Mouse (Mus musculus): ENCODE measurements around the gene Macrod2. TPM values are rescaled to one million over a fixed set of nuclear protein-coding genes. Genes with fewer than 3 reads are reported as not detected.

Gene Macrod2
- polyA plus RNA-seq, 1 experiment from 2014 or later: 90.5 TPM

- no peaks in the 10 kb centered on the region for H3K9me3 ChIP-seq
- H3K4me1 ChIP-seq: no peaks in the 10 kb centered on the region
- H3K4me3 ChIP-seq: no peak overlapping the region
- H3K27me3 ChIP-seq (replicated peaks): no peaks in the 10 kb centered on the region
- H3K4me2 ChIP-seq: no peak overlapping the region
- no peaks in the 10 kb centered on the region for H3K36me3 ChIP-seq (replicated peaks)
- ATAC-seq (replicated peaks): no peak
- no peak overlapping the region for H3K9ac ChIP-seq
- 87% methylated on average over 3 of the region's 3 CpGs for WGBS
- H3K27ac ChIP-seq: no peak overlapping the region
These were observed 774.5 kb downstream of the Macrod2 start for GRCm38 (mm10) chr2:141169586-141169985.

- 85% methylated on average over 1 of the region's 1 CpGs for WGBS
- Histone ChIP-seq H3K36me3 (replicated peaks) (no peaks in the 10 kb centered on the region), H3K27ac (no peak overlapping the region), H3K4me1 (no peaks in the 10 kb centered on the region), H3K9me3 (no peaks in the 10 kb centered on the region), H3K4me2 (no peak overlapping the region), H3K4me3 (no peak overlapping the region), H3K27me3 (replicated peaks) (no peaks in the 10 kb centered on the region), H3K9ac (no peak overlapping the region)
- ATAC-seq (replicated peaks): no peak
These were observed 778.1 kb downstream of the Macrod2 start for GRCm38 (mm10) chr2:141173167-141173566.

- H3K4me2 ChIP-seq: no peak overlapping the region
- no peaks in the 10 kb centered on the region for H3K9me3 ChIP-seq
- WGBS: 93% methylated on average over 3 of the region's 3 CpGs
- no peaks in the 10 kb centered on the region for H3K4me1 ChIP-seq
- ATAC-seq (replicated peaks): no peak
- no peaks in the 10 kb centered on the region for H3K27me3 ChIP-seq (replicated peaks)
- H3K36me3 ChIP-seq (replicated peaks): no peaks in the 10 kb centered on the region
- H3K4me3 ChIP-seq: no peak overlapping the region
- H3K9ac ChIP-seq: no peak overlapping the region
- no peak overlapping the region for H3K27ac ChIP-seq
These were observed 778.5 kb downstream of the Macrod2 start for GRCm38 (mm10) chr2:141173607-141174006.

- ATAC-seq (replicated peaks): 0 out of 2 replicates have a peak, but pooled peaks have one; percentile 37
These were observed 785.5 kb downstream of the Macrod2 start for GRCm38 (mm10) chr2:141180656-141181055.

GRCm38 (mm10) chr2:141182034-141182759, 787.1 kb downstream of the Macrod2 start:
- Histone ChIP-seq H3K4me2 (no peak overlapping the region), H3K36me3 (replicated peaks) (no peaks in the 10 kb centered on the region), H3K27ac (peak overlapping the region; percentile 24; the same call in 1 of the 2 replicates), H3K9ac (no peak overlapping the region), H3K27me3 (replicated peaks) (no peaks in the 10 kb centered on the region), H3K9me3 (no peaks in the 10 kb centered on the region), H3K4me3 (no peak overlapping the region), H3K4me1 (no peaks in the 10 kb centered on the region)
- 33% methylated on average over 5 of the region's 5 CpGs for WGBS
- peak; percentile 80 for ATAC-seq (replicated peaks)

More at GRCm38 (mm10) chr2:141180656-141181055, 785.5 kb downstream of the Macrod2 start:
- Histone ChIP-seq H3K27me3 (replicated peaks) (no peaks in the 10 kb centered on the region), H3K9ac (no peak overlapping the region), H3K4me3 (no peak overlapping the region), H3K27ac (no peak overlapping the region), H3K9me3 (no peaks in the 10 kb centered on the region), H3K4me1 (no peaks in the 10 kb centered on the region), H3K4me2 (no peak overlapping the region), H3K36me3 (replicated peaks) (no peaks in the 10 kb centered on the region)
- 51% methylated on average over 1 of the region's 1 CpGs for WGBS

GRCm38 (mm10) chr2:141194476-141194875, 799.4 kb downstream of the Macrod2 start:
- no peak for ATAC-seq (replicated peaks)

GRCm38 (mm10) chr2:141200481-141200880, 805.4 kb downstream of the Macrod2 start:
- H3K27me3 ChIP-seq (replicated peaks): no peaks in the 10 kb centered on the region
- H3K36me3 ChIP-seq (replicated peaks): no peaks in the 10 kb centered on the region
- no peak overlapping the region for H3K4me2 ChIP-seq
- 60% methylated on average over 4 of the region's 4 CpGs for WGBS
- no peak overlapping the region for H3K27ac ChIP-seq
- H3K9me3 ChIP-seq: no peaks in the 10 kb centered on the region
- H3K9ac ChIP-seq: no peak overlapping the region
- no peak for ATAC-seq (replicated peaks)
- H3K4me3 ChIP-seq: no peak overlapping the region
- 0 out of 2 replicates have a peak, but pooled peaks cover 7% of the 10 kb centered on the region for H3K4me1 ChIP-seq

More at GRCm38 (mm10) chr2:141194476-141194875, 799.4 kb downstream of the Macrod2 start:
- Histone ChIP-seq H3K4me1 (no peaks in the 10 kb centered on the region), H3K9ac (no peak overlapping the region), H3K4me2 (no peak overlapping the region), H3K9me3 (no peaks in the 10 kb centered on the region), H3K36me3 (replicated peaks) (no peaks in the 10 kb centered on the region), H3K27me3 (replicated peaks) (no peaks in the 10 kb centered on the region), H3K27ac (no peak overlapping the region), H3K4me3 (no peak overlapping the region)

GRCm38 (mm10) chr2:141201303-141202014, 806.4 kb downstream of the Macrod2 start:
- H3K9me3 ChIP-seq: no peaks in the 10 kb centered on the region
- no peak overlapping the region for H3K9ac ChIP-seq
- ATAC-seq (replicated peaks): peak; percentile 66; the same call in 1 of the 2 replicates
- H3K36me3 ChIP-seq (replicated peaks): no peaks in the 10 kb centered on the region
- H3K4me2 ChIP-seq: no peak overlapping the region
- no peaks in the 10 kb centered on the region for H3K27me3 ChIP-seq (replicated peaks)
- no peak overlapping the region for H3K27ac ChIP-seq
- no peak overlapping the region for H3K4me3 ChIP-seq
- H3K4me1 ChIP-seq: 0 out of 2 replicates have a peak, but pooled peaks cover 7% of the 10 kb centered on the region
- WGBS: 33% methylated on average over 2 of the region's 2 CpGs

- H3K4me1 ChIP-seq: 0 out of 2 replicates have a peak, but pooled peaks cover 7% of the 10 kb centered on the region
- H3K27me3 ChIP-seq (replicated peaks): no peaks in the 10 kb centered on the region
- no peak for ATAC-seq (replicated peaks)
- no peaks in the 10 kb centered on the region for H3K36me3 ChIP-seq (replicated peaks)
- no peak overlapping the region for H3K4me3 ChIP-seq
- no peaks in the 10 kb centered on the region for H3K9me3 ChIP-seq
- 78% methylated on average over 1 of the region's 1 CpGs for WGBS
- no peak overlapping the region for H3K9ac ChIP-seq
- H3K27ac ChIP-seq: no peak overlapping the region
- H3K4me2 ChIP-seq: no peak overlapping the region
These were observed 806.9 kb downstream of the Macrod2 start for GRCm38 (mm10) chr2:141202015-141202364.

GRCm38 (mm10) chr2:141211346-141211745, 816.2 kb downstream of the Macrod2 start:
- no peak overlapping the region for H3K4me2 ChIP-seq
- no peaks in the 10 kb centered on the region for H3K4me1 ChIP-seq
- no peak overlapping the region for H3K9ac ChIP-seq
- no peaks in the 10 kb centered on the region for H3K36me3 ChIP-seq (replicated peaks)
- ATAC-seq (replicated peaks): no peak
- H3K9me3 ChIP-seq: no peaks in the 10 kb centered on the region
- H3K27ac ChIP-seq: no peak overlapping the region
- H3K27me3 ChIP-seq (replicated peaks): no peaks in the 10 kb centered on the region
- no peak overlapping the region for H3K4me3 ChIP-seq
- WGBS: 94% methylated on average over 5 of the region's 5 CpGs

GRCm38 (mm10) chr2:141212291-141212690, 817.2 kb downstream of the Macrod2 start:
- no peaks in the 10 kb centered on the region for H3K27me3 ChIP-seq (replicated peaks)
- no peak overlapping the region for H3K27ac ChIP-seq
- H3K36me3 ChIP-seq (replicated peaks): no peaks in the 10 kb centered on the region
- WGBS: 88% methylated on average over 2 of the region's 2 CpGs
- H3K4me2 ChIP-seq: no peak overlapping the region
- no peak overlapping the region for H3K4me3 ChIP-seq
- ATAC-seq (replicated peaks): no peak
- H3K9me3 ChIP-seq: no peaks in the 10 kb centered on the region
- no peak overlapping the region for H3K9ac ChIP-seq
- no peaks in the 10 kb centered on the region for H3K4me1 ChIP-seq

- Histone ChIP-seq H3K4me2 (no peak overlapping the region), H3K27me3 (replicated peaks) (no peaks in the 10 kb centered on the region), H3K36me3 (replicated peaks) (no peaks in the 10 kb centered on the region), H3K27ac (no peak overlapping the region), H3K9me3 (peaks cover 10% of the 10 kb centered on the region), H3K4me3 (no peak overlapping the region), H3K4me1 (no peaks in the 10 kb centered on the region; the same call in 1 of the 2 replicates), H3K9ac (no peak overlapping the region)
- ATAC-seq (replicated peaks): 0 out of 2 replicates have a peak, but pooled peaks have one; percentile 30
- WGBS: 40% methylated on average over 2 of the region's 2 CpGs
These were observed 822.4 kb downstream of the Macrod2 start for GRCm38 (mm10) chr2:141217490-141217889.

All from midbrain, embryonic 15.5 days (tissue).